Mouse (Mus musculus): ENCODE results near the gene Hectd2.

GRCm38 (mm10) chr19:36539311-36539710 lies 15.1 kb upstream of the Hectd2 start:
- TF ChIP-seq POLR2A (IDR thresholded peaks at IDR 0.05; ENCODE audit: low read depth, low read length) (no peak), CTCF (IDR thresholded peaks at IDR 0.05; ENCODE audit: extremely low read depth, insufficient read depth, insufficient read length, insufficient replicate concordance) (no peak)

Data from spleen, adult 2 months (tissue).